ENCODE assay signal across 8 mouse cellular contexts in genomic region chr11:94129261-94130059, GRCm38 (mm10).
DNase-seq lines count a peak whose midpoint lies in the region; ATAC-seq lines count a peak whose summit lies in the region.

No protein-coding gene starts in this region.

- intact Hi-C loops in left cerebral cortex, postnatal 14 days (cut with DNase I) = loop anchor here (2.0 to 5.0 kb wide), 3 partner anchors 98 to 358 kb away; partner anchors contain the start of gene Spata20

- H3K27ac ChIP-seq in forebrain, embryonic 16.5 days (ENCODE audit: low read length) = no peak overlapping the region
- H3K27ac ChIP-seq in hindbrain, embryonic 11.5 days (ENCODE audit: low read depth, low read length) = no peak overlapping the region
- H3K27ac ChIP-seq in midbrain, embryonic 15.5 days = peak overlapping the region; percentile 7; the same call in 1 of the 2 replicates
- no peak overlapping the region for H3K27ac ChIP-seq in stomach, embryonic 15.5 days

- no peak overlapping the region; the same call in 1 of the 2 replicates for H3K9ac ChIP-seq in forebrain, embryonic 16.5 days (replicated peaks; ENCODE audit: low read depth, low read length)
- no peak overlapping the region for H3K9ac ChIP-seq in hindbrain, embryonic 11.5 days (ENCODE audit: low read depth, low read length)
- no peak overlapping the region for H3K9ac ChIP-seq in midbrain, embryonic 15.5 days
- H3K9ac ChIP-seq in stomach, embryonic 15.5 days = no peak overlapping the region

- H3K4me2 ChIP-seq in forebrain, embryonic 16.5 days (ENCODE audit: low read length) = no peak overlapping the region
- H3K4me2 ChIP-seq in hindbrain, embryonic 11.5 days (replicated peaks; ENCODE audit: low read depth, low read length) = no peak overlapping the region
- no peak overlapping the region for H3K4me2 ChIP-seq in midbrain, embryonic 15.5 days
- H3K4me2 ChIP-seq in stomach, embryonic 15.5 days = no peak overlapping the region

- H3K4me1 ChIP-seq in forebrain, embryonic 16.5 days (replicated peaks; ENCODE audit: control insufficient read depth, insufficient read depth, low read length) = peaks cover 18% of the 10 kb centered on the region
- no peaks in the 10 kb centered on the region for H3K4me1 ChIP-seq in hindbrain, embryonic 11.5 days (replicated peaks; ENCODE audit: control insufficient read depth, insufficient read depth, low read length)
- H3K4me1 ChIP-seq in midbrain, embryonic 15.5 days = peaks cover 12% of the 10 kb centered on the region
- peaks cover 13% of the 10 kb centered on the region for H3K4me1 ChIP-seq in stomach, embryonic 15.5 days

- H3K9me3 ChIP-seq in forebrain, embryonic 16.5 days (ENCODE audit: control insufficient read depth, low read length) = no peaks in the 10 kb centered on the region
- H3K9me3 ChIP-seq in hindbrain, embryonic 11.5 days (ENCODE audit: control insufficient read depth, low read length) = no peaks in the 10 kb centered on the region
- no peaks in the 10 kb centered on the region for H3K9me3 ChIP-seq in midbrain, embryonic 15.5 days
- H3K9me3 ChIP-seq in stomach, embryonic 15.5 days = no peaks in the 10 kb centered on the region

- H3K36me3 ChIP-seq in forebrain, embryonic 16.5 days (ENCODE audit: control insufficient read depth, insufficient read depth) = peaks cover 9% of the 10 kb centered on the region; the same call in 1 of the 2 replicates
- no peaks in the 10 kb centered on the region; the same call in 1 of the 2 replicates for H3K36me3 ChIP-seq in hindbrain, embryonic 11.5 days (ENCODE audit: control insufficient read depth, insufficient read depth, low read length)
- peaks cover 8% of the 10 kb centered on the region; the same call in 1 of the 2 replicates for H3K36me3 ChIP-seq in midbrain, embryonic 15.5 days (replicated peaks)
- H3K36me3 ChIP-seq in stomach, embryonic 15.5 days = no peaks in the 10 kb centered on the region

- H3K4me3 ChIP-seq in forebrain, embryonic 16.5 days (replicated peaks; ENCODE audit: low read length) = no peak overlapping the region
- H3K4me3 ChIP-seq in hindbrain, embryonic 11.5 days (ENCODE audit: low read depth, low read length) = no peak overlapping the region
- no peak overlapping the region for H3K4me3 ChIP-seq in midbrain, embryonic 15.5 days
- no peak overlapping the region for H3K4me3 ChIP-seq in stomach, embryonic 15.5 days (replicated peaks)

- WGBS in forebrain, embryonic 16.5 days = 63% methylated on average over 12 of the region's 12 CpGs
- WGBS in hindbrain, embryonic 11.5 days = 64% methylated on average over 12 of the region's 12 CpGs
- 62% methylated on average over 12 of the region's 12 CpGs for WGBS in midbrain, embryonic 15.5 days
- WGBS in stomach, embryonic 15.5 days = 65% methylated on average over 12 of the region's 12 CpGs

- ATAC-seq in forebrain, embryonic 16.5 days = peak; percentile 57
- no peak for ATAC-seq in hindbrain, embryonic 11.5 days (ENCODE audit: low FRiP score)
- 0 out of 2 replicates have a peak, but pooled peaks have one; percentile 26 for ATAC-seq in midbrain, embryonic 15.5 days (replicated peaks)
- 0 out of 2 replicates have a peak, but pooled peaks have one; percentile 10 for ATAC-seq in stomach, embryonic 15.5 days (ENCODE audit: insufficient read depth, low FRiP score, low read depth)

- DNase-seq in urinary bladder, postnatal 36 days (ENCODE audit: low spot score in 2 of 2) = peak; percentile 39 to 56
- no peak for DNase-seq in urinary bladder, postnatal 4 days (ENCODE audit: low spot score in 2 of 2)
- peak; percentile 68 for DNase-seq in cerebellum, adult 11 months
- DNase-seq in hindbrain, embryonic 11.5 days (ENCODE audit: low spot score) = peak; percentile 81
- peak; percentile 77 to 87 for DNase-seq in left cerebral cortex, postnatal 14 days (ENCODE audit: low spot score in 2 of 2)

- H3K27me3 ChIP-seq in forebrain, embryonic 16.5 days (replicated peaks; ENCODE audit: control insufficient read depth, insufficient read depth, low read length) = no peaks in the 10 kb centered on the region
- H3K27me3 ChIP-seq in hindbrain, embryonic 11.5 days (ENCODE audit: control insufficient read depth, insufficient read depth, low read length) = no peaks in the 10 kb centered on the region
- no peaks in the 10 kb centered on the region for H3K27me3 ChIP-seq in midbrain, embryonic 15.5 days (replicated peaks)
- no peaks in the 10 kb centered on the region for H3K27me3 ChIP-seq in stomach, embryonic 15.5 days (replicated peaks)

Comparison
In these comparisons a context has a peak if more than half of its experiments do, and no peak if none do; other contexts are left out.
1. DNase-seq: peak in urinary bladder, postnatal 36 days (2 of 2), cerebellum, adult 11 months (single experiment), hindbrain, embryonic 11.5 days (single experiment) and left cerebral cortex, postnatal 14 days (2 of 2); none in urinary bladder, postnatal 4 days (0 of 2).